Mouse (Mus musculus) natural killer cell, adult 2 months (primary cell): Measurements from ENCODE around the gene Magea5.
"Not testable (repeated sequence)": the region's sequence is repeated elsewhere in the genome, so short reads cannot be mapped to it uniquely, and the experiment has no call there.

ENCODE experiments used
- DNase-seq, 2 experiments: peaks; one replicate each; pipeline ENCODE4 v3.0.0; 2022; ENCODE audit warnings: low spot score in 2 of 2

Gene Magea5

GRCm38 (mm10) chrX:155063045-155063444, at the start of gene Magea5:
TSS of gene Magea5 (minus strand) at chrX:155063145.
- DNase-seq: not testable (repeated sequence)

- DNase-seq: no peak
Measured at GRCm38 (mm10) chrX:155098024-155098423, 35.1 kb upstream of the Magea5 start.

- DNase-seq: not testable (repeated sequence)
Measured at GRCm38 (mm10) chrX:155093566-155093965, 30.6 kb upstream of the Magea5 start, which contains the start of gene Magea2. TSS of gene Magea2 (minus strand) at chrX:155093666.

- DNase-seq: not testable (repeated sequence)
Measured at GRCm38 (mm10) chrX:155089693-155090092, 26.7 kb upstream of the Magea5 start, which contains the start of gene Magea1. TSS of gene Magea1 (minus strand) at chrX:155089793.
